8 mouse cellular contexts compared by ENCODE assay signal in genomic region chrX:48284386-48285005, GRCm38 (mm10). TPM values are rescaled to one million over a fixed set of nuclear protein-coding genes. Genes with fewer than 3 reads are reported as not detected.
DNase-seq lines count a peak whose midpoint lies in the region; ATAC-seq and TF ChIP-seq lines count a peak whose summit lies in the region.

No protein-coding gene starts in this region.

- peak overlapping the region; percentile 42; the same call in 1 of the 2 replicates for H3K9ac ChIP-seq in embryonic facial prominence, embryonic 12.5 days
- peak overlapping the region; percentile 55 for H3K9ac ChIP-seq in limb, embryonic 14.5 days (ENCODE audit: low read depth, low read length, severe bottlenecking)
- H3K9ac ChIP-seq in midbrain, embryonic 15.5 days = peak overlapping the region; percentile 57

- peaks cover 3% of the 10 kb centered on the region; the same call in 1 of the 2 replicates for H3K27me3 ChIP-seq in embryonic facial prominence, embryonic 12.5 days
- no peaks in the 10 kb centered on the region for H3K27me3 ChIP-seq in limb, embryonic 14.5 days (ENCODE audit: control insufficient read depth, insufficient read depth, low read length)
- no peaks in the 10 kb centered on the region for H3K27me3 ChIP-seq in midbrain, embryonic 15.5 days (replicated peaks)
- H3K27me3 ChIP-seq in splenic B cell, adult 2 months (ENCODE audit: control insufficient read depth, insufficient read depth, low read length, poor library complexity, severe bottlenecking) = no peaks in the 10 kb centered on the region

- TF ChIP-seq POLR2A in limb, embryonic 14.5 days (IDR thresholded peaks at IDR 0.05; ENCODE audit: borderline replicate concordance, extremely low read depth, insufficient read depth, insufficient read length) = no peak

- no peaks in the 10 kb centered on the region for H3K4me1 ChIP-seq in embryonic facial prominence, embryonic 12.5 days
- no peaks in the 10 kb centered on the region for H3K4me1 ChIP-seq in limb, embryonic 14.5 days (ENCODE audit: control insufficient read depth, insufficient read depth, low read length)
- no peaks in the 10 kb centered on the region for H3K4me1 ChIP-seq in midbrain, embryonic 15.5 days

- peak overlapping the region; percentile 40 for H3K4me3 ChIP-seq in embryonic facial prominence, embryonic 12.5 days
- peak overlapping the region; percentile 46 for H3K4me3 ChIP-seq in limb, embryonic 14.5 days (replicated peaks; ENCODE audit: low read length)
- peak overlapping the region; percentile 45 for H3K4me3 ChIP-seq in midbrain, embryonic 15.5 days

- ATAC-seq in embryonic facial prominence, embryonic 12.5 days (ENCODE audit: insufficient number of reproducible peaks, insufficient read depth, low FRiP score, low TSS enrichment) = peak; percentile 84
- peak; percentile 87 for ATAC-seq in limb, embryonic 14.5 days (ENCODE audit: low FRiP score, low read depth)
- peak; percentile 92 for ATAC-seq in midbrain, embryonic 15.5 days (replicated peaks)

- H3K36me3 ChIP-seq in embryonic facial prominence, embryonic 12.5 days = no peaks in the 10 kb centered on the region
- H3K36me3 ChIP-seq in limb, embryonic 14.5 days (ENCODE audit: control insufficient read depth, insufficient read depth, low read length) = peaks cover 13% of the 10 kb centered on the region; the same call in 1 of the 2 replicates
- no peaks in the 10 kb centered on the region for H3K36me3 ChIP-seq in midbrain, embryonic 15.5 days (replicated peaks)
- H3K36me3 ChIP-seq in splenic B cell, adult 2 months (ENCODE audit: control insufficient read depth, insufficient read depth, low read length, poor library complexity, severe bottlenecking) = no peaks in the 10 kb centered on the region

- peak; percentile 63 for DNase-seq in 3134 (ENCODE audit: extremely low read depth, insufficient read length, low spot score)
- peak; percentile 91 for DNase-seq in adrenal gland, adult 2 months
- peak; percentile 80 to 91 for DNase-seq in heart, adult 18-20 months
- peak; percentile 68 to 76 for DNase-seq in kidney, adult 8-10 months
- peak; percentile 89 for DNase-seq in limb, embryonic 14.5 days (ENCODE audit: low spot score)
- peak; percentile 91 for DNase-seq in splenic B cell, adult 2 months (ENCODE audit: low read depth, low spot score)

- no peaks in the 10 kb centered on the region for H3K9me3 ChIP-seq in embryonic facial prominence, embryonic 12.5 days
- no peaks in the 10 kb centered on the region for H3K9me3 ChIP-seq in limb, embryonic 14.5 days (ENCODE audit: control insufficient read depth, low read length)
- no peaks in the 10 kb centered on the region for H3K9me3 ChIP-seq in midbrain, embryonic 15.5 days

- 19% methylated on average over 33 of the region's 37 CpGs for WGBS in embryonic facial prominence, embryonic 12.5 days
- WGBS in limb, embryonic 14.5 days = 12% methylated on average over 28 of the region's 37 CpGs
- WGBS in midbrain, embryonic 15.5 days = 18% methylated on average over 27 of the region's 37 CpGs

- peak overlapping the region; percentile 90 for H3K27ac ChIP-seq in embryonic facial prominence, embryonic 12.5 days
- peak overlapping the region; percentile 87 for H3K27ac ChIP-seq in limb, embryonic 14.5 days (replicated peaks; ENCODE audit: low read depth, low read length)
- H3K27ac ChIP-seq in midbrain, embryonic 15.5 days = peak overlapping the region; percentile 91

- H3K4me2 ChIP-seq in embryonic facial prominence, embryonic 12.5 days (replicated peaks) = peak overlapping the region; percentile 48
- peak overlapping the region; percentile 54 for H3K4me2 ChIP-seq in limb, embryonic 14.5 days (replicated peaks; ENCODE audit: low read depth, low read length, severe bottlenecking)
- H3K4me2 ChIP-seq in midbrain, embryonic 15.5 days = peak overlapping the region; percentile 56

RNA-seq across cellular contexts. Expression of gene Utp14a, which starts 27.8 kb away (rescaled TPM):
- 10 to 100 TPM; 12.5 to 19.5 TPM for total RNA-seq in adrenal gland, adult 2 months (2021)
- 0.42 and 0.48 TPM in 2 replicates for polyA plus RNA-seq in adrenal gland, adult 2 months (2012; rRNA removed)
- polyA plus RNA-seq in embryonic facial prominence, embryonic 12.5 days (2016; fragmentation: Nextera tagmentation; extraction: Ambion mirVana) = 20.2 and 22.7 TPM in 2 replicates
- 10 to 100 TPM; 14.1 to 17.1 TPM for total RNA-seq in heart, adult 18-20 months (2021)
- polyA plus RNA-seq in limb, embryonic 14.5 days (2012; rRNA removed) = 13.6 and 20.9 TPM in 2 replicates
- polyA plus RNA-seq in limb, embryonic 14.5 days (2014; fragmentation: Nextera tagmentation; extraction: Ambion mirVana) = 19.0 and 21.0 TPM in 2 replicates
- 13.3 and 16.0 TPM in 2 replicates for polyA plus RNA-seq in midbrain, embryonic 15.5 days (2015; fragmentation: Nextera tagmentation; extraction: Ambion mirVana)

RNA-seq across cellular contexts. Expression of gene Bcorl1, which starts 56.7 kb away (rescaled TPM):
- total RNA-seq in adrenal gland, adult 2 months (2021) = 10 to 100 TPM in 1 of 2 experiments, 1 to 10 TPM in 1; 9.4 to 11.5 TPM
- polyA plus RNA-seq in adrenal gland, adult 2 months (2012; rRNA removed) = 3.6 and 5.2 TPM in 2 replicates
- polyA plus RNA-seq in embryonic facial prominence, embryonic 12.5 days (2016; fragmentation: Nextera tagmentation; extraction: Ambion mirVana) = 5.9 and 6.9 TPM in 2 replicates
- 1 to 10 TPM; 5.1 to 6.4 TPM for total RNA-seq in heart, adult 18-20 months (2021)
- 7.9 and 8.6 TPM in 2 replicates for polyA plus RNA-seq in limb, embryonic 14.5 days (2012; rRNA removed)
- 6.8 and 6.9 TPM in 2 replicates for polyA plus RNA-seq in limb, embryonic 14.5 days (2014; fragmentation: Nextera tagmentation; extraction: Ambion mirVana)
- polyA plus RNA-seq in midbrain, embryonic 15.5 days (2015; fragmentation: Nextera tagmentation; extraction: Ambion mirVana) = 6.2 and 8.4 TPM in 2 replicates

Comparison
In these comparisons a context has a peak if more than half of its experiments do, and no peak if none do; other contexts are left out.
1. Peak in every context shown above with its lines: DNase-seq, ATAC-seq, H3K4me3 ChIP-seq and H3K27ac ChIP-seq.